18 mouse cellular contexts compared by ENCODE assay signal in genomic region chr1:150534587-150534986, GRCm38 (mm10).
"Had no signal": no experiment of that assay in that cellular context is flagged by ENCODE, and none has a peak within 500 bp of the region (broad histone marks: within the 10 kb centered on the region; RNA-seq: fewer than 3 reads in every experiment).

No protein-coding gene starts in this region.

- H3K4me2 ChIP-seq: liver, embryonic 12.5 days; liver, embryonic 15.5 days; lung, embryonic 14.5 days; midbrain, embryonic 11.5 days had no signal

- H3K27ac ChIP-seq: liver, embryonic 12.5 days; liver, embryonic 15.5 days; stomach, postnatal 0 days had no signal

- H3K36me3 ChIP-seq: liver, embryonic 12.5 days; liver, embryonic 15.5 days had no signal

- H3K9ac ChIP-seq: liver, embryonic 12.5 days; liver, embryonic 15.5 days; lung, embryonic 14.5 days had no signal

- H3K9me3 ChIP-seq: liver, embryonic 12.5 days; liver, embryonic 15.5 days had no signal

- ATAC-seq: inflammation-experienced regulatory T-cells, adult 6 months; intestine, embryonic 16.5 days; liver, embryonic 12.5 days had no signal

- H3K27me3 ChIP-seq: liver, embryonic 12.5 days; liver, embryonic 15.5 days had no signal

- H3K4me3 ChIP-seq: liver, embryonic 12.5 days; liver, embryonic 15.5 days had no signal

- DNase-seq: kidney, adult 18-20 months; kidney, adult 9 months; kidney, postnatal 14 days; kidney, postnatal 4 days; liver; lung, embryonic 14.5 days; midbrain, embryonic 14.5 days; right cerebral cortex, postnatal 14 days; right cerebral cortex, postnatal 4 days; thymus, adult 2 months; thymus, postnatal 14 days; thymus, postnatal 4 days had no signal

- H3K4me1 ChIP-seq: liver, embryonic 12.5 days; liver, embryonic 15.5 days had no signal
